Mouse (Mus musculus): ENCODE measurements at regions not wholly inside any gene's neighbourhood (a gene's known extent, or its start where the extent isn't known, plus 50 kb on each side); places are given as distances from the start of the nearest gene placed in this dataset.

- H3K27ac ChIP-seq (ENCODE audit: low read depth, low read length), result no peak overlapping the region
- no peaks in the 10 kb centered on the region for H3K27me3 ChIP-seq (replicated peaks; ENCODE audit: control insufficient read depth, insufficient read depth, low read length)
- peak; percentile 1 for DNase-seq (ENCODE audit: low spot score)
- no peaks in the 10 kb centered on the region for H3K36me3 ChIP-seq (ENCODE audit: control insufficient read depth, insufficient read depth, low read length)
- 86% methylated on average over 2 of the region's 2 CpGs for WGBS
- ATAC-seq, result no peak
- no peak overlapping the region for H3K4me2 ChIP-seq (ENCODE audit: low read length)
- H3K4me3 ChIP-seq (ENCODE audit: low read depth, low read length), result no peak overlapping the region
- H3K9ac ChIP-seq (ENCODE audit: low read length), result no peak overlapping the region
- H3K9me3 ChIP-seq (replicated peaks; ENCODE audit: control insufficient read depth, low read length), result no peaks in the 10 kb centered on the region
- H3K4me1 ChIP-seq (ENCODE audit: control insufficient read depth, insufficient read depth, low read length), result no peaks in the 10 kb centered on the region
Measured at GRCm38 (mm10) chr3:73435241-73435640, 273.0 kb downstream of the Bche start.

GRCm38 (mm10) chr3:73434331-73434730 is 273.9 kb downstream of the Bche start:
- Histone ChIP-seq H3K9ac (ENCODE audit: low read length) (no peak overlapping the region), H3K4me3 (ENCODE audit: low read depth, low read length) (no peak overlapping the region), H3K27me3 (replicated peaks; ENCODE audit: control insufficient read depth, insufficient read depth, low read length) (no peaks in the 10 kb centered on the region), H3K27ac (ENCODE audit: low read depth, low read length) (no peak overlapping the region), H3K9me3 (replicated peaks; ENCODE audit: control insufficient read depth, low read length) (no peaks in the 10 kb centered on the region), H3K4me1 (ENCODE audit: control insufficient read depth, insufficient read depth, low read length) (no peaks in the 10 kb centered on the region), H3K4me2 (ENCODE audit: low read length) (no peak overlapping the region), H3K36me3 (ENCODE audit: control insufficient read depth, insufficient read depth, low read length) (no peaks in the 10 kb centered on the region)
- DNase-seq (ENCODE audit: low spot score) (no peak), ATAC-seq (no peak)
- WGBS, result 33% methylated on average over 1 of the region's 1 CpGs

- DNase-seq (ENCODE audit: low spot score) (peak; percentile 55), ATAC-seq (no peak)
- no peaks in the 10 kb centered on the region for H3K27me3 ChIP-seq (replicated peaks; ENCODE audit: control insufficient read depth, insufficient read depth, low read length)
- no peak overlapping the region for H3K27ac ChIP-seq (ENCODE audit: low read depth, low read length)
- no peaks in the 10 kb centered on the region for H3K36me3 ChIP-seq (ENCODE audit: control insufficient read depth, insufficient read depth, low read length)
- H3K4me3 ChIP-seq (ENCODE audit: low read depth, low read length), result no peak overlapping the region
- H3K4me2 ChIP-seq (ENCODE audit: low read length), result no peak overlapping the region
- H3K9ac ChIP-seq (ENCODE audit: low read length), result no peak overlapping the region
- WGBS, result 71% methylated on average over 4 of the region's 4 CpGs
- H3K4me1 ChIP-seq (ENCODE audit: control insufficient read depth, insufficient read depth, low read length), result no peaks in the 10 kb centered on the region
- no peaks in the 10 kb centered on the region for H3K9me3 ChIP-seq (replicated peaks; ENCODE audit: control insufficient read depth, low read length)
Measured at GRCm38 (mm10) chr3:73409929-73410522, 298.2 kb downstream of the Bche start.

GRCm38 (mm10) chr3:73401395-73401794 is 306.8 kb downstream of the Bche start:
- DNase-seq (ENCODE audit: low spot score), result no peak
- Histone ChIP-seq H3K4me2 (ENCODE audit: low read length) (no peak overlapping the region), H3K27ac (ENCODE audit: low read depth, low read length) (no peak overlapping the region), H3K36me3 (ENCODE audit: control insufficient read depth, insufficient read depth, low read length) (no peaks in the 10 kb centered on the region), H3K4me1 (ENCODE audit: control insufficient read depth, insufficient read depth, low read length) (no peaks in the 10 kb centered on the region), H3K4me3 (ENCODE audit: low read depth, low read length) (no peak overlapping the region), H3K9ac (ENCODE audit: low read length) (no peak overlapping the region), H3K27me3 (replicated peaks; ENCODE audit: control insufficient read depth, insufficient read depth, low read length) (no peaks in the 10 kb centered on the region), H3K9me3 (replicated peaks; ENCODE audit: control insufficient read depth, low read length) (no peaks in the 10 kb centered on the region)
- 91% methylated on average over 4 of the region's 4 CpGs for WGBS
- ATAC-seq, result no peak

GRCm38 (mm10) chr3:73395808-73396207 is 312.4 kb downstream of the Bche start:
- Histone ChIP-seq H3K4me2 (ENCODE audit: low read length) (no peak overlapping the region), H3K4me1 (ENCODE audit: control insufficient read depth, insufficient read depth, low read length) (no peaks in the 10 kb centered on the region), H3K27me3 (replicated peaks; ENCODE audit: control insufficient read depth, insufficient read depth, low read length) (no peaks in the 10 kb centered on the region), H3K9ac (ENCODE audit: low read length) (no peak overlapping the region), H3K27ac (ENCODE audit: low read depth, low read length) (no peak overlapping the region), H3K4me3 (ENCODE audit: low read depth, low read length) (no peak overlapping the region), H3K9me3 (replicated peaks; ENCODE audit: control insufficient read depth, low read length) (no peaks in the 10 kb centered on the region), H3K36me3 (ENCODE audit: control insufficient read depth, insufficient read depth, low read length) (no peaks in the 10 kb centered on the region)
- no peak for ATAC-seq
- 78% methylated on average over 4 of the region's 4 CpGs for WGBS
- DNase-seq (ENCODE audit: low spot score), result no peak

- 70% methylated on average over 3 of the region's 3 CpGs for WGBS
- no peak overlapping the region for H3K4me2 ChIP-seq (ENCODE audit: low read length)
- no peak overlapping the region for H3K4me3 ChIP-seq (ENCODE audit: low read depth, low read length)
- H3K27ac ChIP-seq (ENCODE audit: low read depth, low read length), result no peak overlapping the region
- no peaks in the 10 kb centered on the region for H3K9me3 ChIP-seq (replicated peaks; ENCODE audit: control insufficient read depth, low read length)
- no peak overlapping the region for H3K9ac ChIP-seq (ENCODE audit: low read length)
- DNase-seq (ENCODE audit: low spot score), result peak; percentile 37
- H3K36me3 ChIP-seq (ENCODE audit: control insufficient read depth, insufficient read depth, low read length), result no peaks in the 10 kb centered on the region
- H3K27me3 ChIP-seq (replicated peaks; ENCODE audit: control insufficient read depth, insufficient read depth, low read length), result no peaks in the 10 kb centered on the region
- peak; percentile 58; the same call in 1 of the 2 replicates for ATAC-seq
- no peaks in the 10 kb centered on the region for H3K4me1 ChIP-seq (ENCODE audit: control insufficient read depth, insufficient read depth, low read length)
Measured at GRCm38 (mm10) chr3:73389722-73390651, 318.2 kb downstream of the Bche start.

- Histone ChIP-seq H3K27ac (ENCODE audit: low read depth, low read length) (no peak overlapping the region), H3K4me3 (ENCODE audit: low read depth, low read length) (no peak overlapping the region), H3K36me3 (ENCODE audit: control insufficient read depth, insufficient read depth, low read length) (no peaks in the 10 kb centered on the region), H3K4me1 (ENCODE audit: control insufficient read depth, insufficient read depth, low read length) (no peaks in the 10 kb centered on the region), H3K9ac (ENCODE audit: low read length) (no peak overlapping the region), H3K4me2 (ENCODE audit: low read length) (no peak overlapping the region), H3K27me3 (replicated peaks; ENCODE audit: control insufficient read depth, insufficient read depth, low read length) (no peaks in the 10 kb centered on the region), H3K9me3 (replicated peaks; ENCODE audit: control insufficient read depth, low read length) (no peaks in the 10 kb centered on the region)
- WGBS, result 40% methylated on average over 1 of the region's 1 CpGs
- ATAC-seq, result no peak
- DNase-seq (ENCODE audit: low spot score), result no peak
Measured at GRCm38 (mm10) chr3:73354861-73355496, 297.4 kb upstream of the Slitrk3 start.

GRCm38 (mm10) chr3:73343199-73343598 is 285.6 kb upstream of the Slitrk3 start:
- H3K27ac ChIP-seq (ENCODE audit: low read depth, low read length), result no peak overlapping the region
- H3K36me3 ChIP-seq (ENCODE audit: control insufficient read depth, insufficient read depth, low read length), result no peaks in the 10 kb centered on the region
- H3K4me1 ChIP-seq (ENCODE audit: control insufficient read depth, insufficient read depth, low read length), result no peaks in the 10 kb centered on the region
- ATAC-seq (peak; percentile 93), DNase-seq (ENCODE audit: low spot score) (peak; percentile 77)
- no peaks in the 10 kb centered on the region for H3K9me3 ChIP-seq (replicated peaks; ENCODE audit: control insufficient read depth, low read length)
- 0% methylated on average over 1 of the region's 1 CpGs for WGBS
- H3K4me2 ChIP-seq (ENCODE audit: low read length), result no peak overlapping the region
- no peak overlapping the region for H3K4me3 ChIP-seq (ENCODE audit: low read depth, low read length)
- H3K9ac ChIP-seq (ENCODE audit: low read length), result no peak overlapping the region
- H3K27me3 ChIP-seq (replicated peaks; ENCODE audit: control insufficient read depth, insufficient read depth, low read length), result no peaks in the 10 kb centered on the region

- DNase-seq (ENCODE audit: low spot score) (no peak), ATAC-seq (no peak)
- Histone ChIP-seq H3K4me2 (ENCODE audit: low read length) (no peak overlapping the region), H3K9ac (ENCODE audit: low read length) (no peak overlapping the region), H3K4me3 (ENCODE audit: low read depth, low read length) (no peak overlapping the region), H3K27ac (ENCODE audit: low read depth, low read length) (no peak overlapping the region), H3K9me3 (replicated peaks; ENCODE audit: control insufficient read depth, low read length) (no peaks in the 10 kb centered on the region), H3K27me3 (replicated peaks; ENCODE audit: control insufficient read depth, insufficient read depth, low read length) (no peaks in the 10 kb centered on the region), H3K36me3 (ENCODE audit: control insufficient read depth, insufficient read depth, low read length) (no peaks in the 10 kb centered on the region), H3K4me1 (ENCODE audit: control insufficient read depth, insufficient read depth, low read length) (no peaks in the 10 kb centered on the region)
- 85% methylated on average over 2 of the region's 2 CpGs for WGBS
Measured at GRCm38 (mm10) chr3:73339730-73340129, 282.1 kb upstream of the Slitrk3 start.

Data from forebrain, embryonic 14.5 days (tissue).